Mouse (Mus musculus): ENCODE data around the gene Tlk2. TPM values are rescaled to one million over a fixed set of nuclear protein-coding genes. Genes with fewer than 3 reads are reported as not detected.
A peak's percentile ranks its signal among the peaks of the same experiment; 100 is the strongest.

Tlk2 gene
- polyA plus RNA-seq, 1 experiment from 2014 or later, result 17.5 TPM

- no peak for TF ChIP-seq CTCF (IDR thresholded peaks at IDR 0.05; ENCODE audit: low read depth)
- DNase-seq (ENCODE audit: low spot score) (no peak), ATAC-seq (replicated peaks; ENCODE audit: low FRiP score, low read depth) (no peak)
- Histone ChIP-seq H3K4me1 (replicated peaks; ENCODE audit: insufficient read depth, low read length) (no peaks in the 10 kb centered on the region), H3K4me3 (replicated peaks; ENCODE audit: low read depth, low read length) (no peak overlapping the region), H3K9me3 (replicated peaks; ENCODE audit: low read length) (no peaks in the 10 kb centered on the region), H3K36me3 (ENCODE audit: insufficient read depth, low read length) (peaks cover 22% of the 10 kb centered on the region), H3K9ac (ENCODE audit: low read depth, low read length) (no peak overlapping the region), H3K27me3 (ENCODE audit: insufficient read depth, low read length) (no peaks in the 10 kb centered on the region), H3K27ac (no peak overlapping the region), H3K4me2 (ENCODE audit: low read length) (no peak overlapping the region)
- 80% methylated on average over 12 of the region's 12 CpGs for WGBS
These were observed 103.3 kb downstream of the Tlk2 start for GRCm38 (mm10) chr11:105281763-105282459.

- H3K27me3 ChIP-seq (ENCODE audit: insufficient read depth, low read length), result no peaks in the 10 kb centered on the region
- H3K27ac ChIP-seq, result no peak overlapping the region
- no peak overlapping the region for H3K4me3 ChIP-seq (replicated peaks; ENCODE audit: low read depth, low read length)
- H3K9me3 ChIP-seq (replicated peaks; ENCODE audit: low read length), result no peaks in the 10 kb centered on the region
- no peak overlapping the region for H3K9ac ChIP-seq (ENCODE audit: low read depth, low read length)
- no peak overlapping the region for H3K4me2 ChIP-seq (ENCODE audit: low read length)
- no peak for ATAC-seq (replicated peaks; ENCODE audit: low FRiP score, low read depth)
- H3K4me1 ChIP-seq (replicated peaks; ENCODE audit: insufficient read depth, low read length), result no peaks in the 10 kb centered on the region
- 55% methylated on average over 2 of the region's 2 CpGs for WGBS
- DNase-seq (ENCODE audit: low spot score), result peak; percentile 32
- TF ChIP-seq CTCF (IDR thresholded peaks at IDR 0.05; ENCODE audit: low read depth), result no peak
- peaks cover 24% of the 10 kb centered on the region for H3K36me3 ChIP-seq (ENCODE audit: insufficient read depth, low read length)
These were observed 103.9 kb downstream of the Tlk2 start for GRCm38 (mm10) chr11:105282460-105282859.

- no peak overlapping the region for H3K4me2 ChIP-seq (ENCODE audit: low read length)
- no peak overlapping the region for H3K4me3 ChIP-seq (replicated peaks; ENCODE audit: low read depth, low read length)
- no peaks in the 10 kb centered on the region for H3K9me3 ChIP-seq (replicated peaks; ENCODE audit: low read length)
- no peaks in the 10 kb centered on the region for H3K27me3 ChIP-seq (ENCODE audit: insufficient read depth, low read length)
- H3K9ac ChIP-seq (ENCODE audit: low read depth, low read length), result no peak overlapping the region
- no peak overlapping the region for H3K27ac ChIP-seq
- ATAC-seq (replicated peaks; ENCODE audit: low FRiP score, low read depth) (no peak), DNase-seq (ENCODE audit: low spot score) (no peak)
- no peak for TF ChIP-seq CTCF (IDR thresholded peaks at IDR 0.05; ENCODE audit: low read depth)
- no peaks in the 10 kb centered on the region for H3K4me1 ChIP-seq (replicated peaks; ENCODE audit: insufficient read depth, low read length)
- peaks cover 24% of the 10 kb centered on the region for H3K36me3 ChIP-seq (ENCODE audit: insufficient read depth, low read length)
- 94% methylated on average over 9 of the region's 9 CpGs for WGBS
These were observed 104.4 kb downstream of the Tlk2 start for GRCm38 (mm10) chr11:105283016-105283415.

- no peak overlapping the region for H3K4me3 ChIP-seq (replicated peaks; ENCODE audit: low read depth, low read length)
- H3K4me1 ChIP-seq (replicated peaks; ENCODE audit: insufficient read depth, low read length), result no peaks in the 10 kb centered on the region
- no peak overlapping the region for H3K27ac ChIP-seq
- H3K36me3 ChIP-seq (ENCODE audit: insufficient read depth, low read length), result peaks cover 15% of the 10 kb centered on the region; the same call in 1 of the 2 replicates
- no peaks in the 10 kb centered on the region for H3K9me3 ChIP-seq (replicated peaks; ENCODE audit: low read length)
- DNase-seq (ENCODE audit: low spot score) (no peak), ATAC-seq (replicated peaks; ENCODE audit: low FRiP score, low read depth) (peak; percentile 60)
- no peaks in the 10 kb centered on the region for H3K27me3 ChIP-seq (ENCODE audit: insufficient read depth, low read length)
- WGBS, result 51% methylated on average over 3 of the region's 3 CpGs
- no peak overlapping the region for H3K4me2 ChIP-seq (ENCODE audit: low read length)
- no peak for TF ChIP-seq CTCF (IDR thresholded peaks at IDR 0.05; ENCODE audit: low read depth)
- H3K9ac ChIP-seq (ENCODE audit: low read depth, low read length), result no peak overlapping the region
These were observed 107.1 kb downstream of the Tlk2 start for GRCm38 (mm10) chr11:105285720-105286119.

- H3K4me1 ChIP-seq (replicated peaks; ENCODE audit: insufficient read depth, low read length), result peaks cover 3% of the 10 kb centered on the region; the same call in 1 of the 2 replicates
- no peak for ATAC-seq (replicated peaks; ENCODE audit: low FRiP score, low read depth)
- no peak overlapping the region for H3K4me3 ChIP-seq (replicated peaks; ENCODE audit: low read depth, low read length)
- TF ChIP-seq CTCF (IDR thresholded peaks at IDR 0.05; ENCODE audit: low read depth), result no peak
- DNase-seq (ENCODE audit: low spot score), result peak; percentile 21
- 0 out of 2 replicates have a peak, but pooled peaks cover 2% of the 10 kb centered on the region for H3K36me3 ChIP-seq (ENCODE audit: insufficient read depth, low read length)
- H3K27ac ChIP-seq, result no peak overlapping the region
- H3K9ac ChIP-seq (ENCODE audit: low read depth, low read length), result no peak overlapping the region
- no peak overlapping the region for H3K4me2 ChIP-seq (ENCODE audit: low read length)
- H3K9me3 ChIP-seq (replicated peaks; ENCODE audit: low read length), result no peaks in the 10 kb centered on the region
- WGBS, result 56% methylated on average over 3 of the region's 3 CpGs
- H3K27me3 ChIP-seq (ENCODE audit: insufficient read depth, low read length), result no peaks in the 10 kb centered on the region
These were observed 110.8 kb downstream of the Tlk2 start for GRCm38 (mm10) chr11:105289403-105289802.

- peak overlapping the region; percentile 82 for H3K27ac ChIP-seq
- peaks cover 8% of the 10 kb centered on the region; the same call in 1 of the 2 replicates for H3K4me1 ChIP-seq (replicated peaks; ENCODE audit: insufficient read depth, low read length)
- peak overlapping the region; percentile 64 for H3K4me2 ChIP-seq (ENCODE audit: low read length)
- 9% methylated on average over 10 of the region's 10 CpGs for WGBS
- peak; percentile 69 for DNase-seq (ENCODE audit: low spot score)
- peak; percentile 11; the same call in 1 of the 2 replicates for ATAC-seq (replicated peaks; ENCODE audit: low FRiP score, low read depth)
- H3K27me3 ChIP-seq (ENCODE audit: insufficient read depth, low read length), result no peaks in the 10 kb centered on the region
- TF ChIP-seq CTCF (IDR thresholded peaks at IDR 0.05; ENCODE audit: low read depth), result no peak
- peak overlapping the region; percentile 47 for H3K4me3 ChIP-seq (replicated peaks; ENCODE audit: low read depth, low read length)
- 0 out of 2 replicates have a peak, but pooled peaks cover 2% of the 10 kb centered on the region for H3K36me3 ChIP-seq (ENCODE audit: insufficient read depth, low read length)
- H3K9ac ChIP-seq (ENCODE audit: low read depth, low read length), result peak overlapping the region; percentile 38
- H3K9me3 ChIP-seq (replicated peaks; ENCODE audit: low read length), result no peaks in the 10 kb centered on the region
These were observed 113.1 kb downstream of the Tlk2 start for GRCm38 (mm10) chr11:105291681-105292123.

All from kidney, postnatal 0 days (tissue).